Mouse (Mus musculus): ENCODE results near the gene Themis3.

Gene Themis3

DNA sequence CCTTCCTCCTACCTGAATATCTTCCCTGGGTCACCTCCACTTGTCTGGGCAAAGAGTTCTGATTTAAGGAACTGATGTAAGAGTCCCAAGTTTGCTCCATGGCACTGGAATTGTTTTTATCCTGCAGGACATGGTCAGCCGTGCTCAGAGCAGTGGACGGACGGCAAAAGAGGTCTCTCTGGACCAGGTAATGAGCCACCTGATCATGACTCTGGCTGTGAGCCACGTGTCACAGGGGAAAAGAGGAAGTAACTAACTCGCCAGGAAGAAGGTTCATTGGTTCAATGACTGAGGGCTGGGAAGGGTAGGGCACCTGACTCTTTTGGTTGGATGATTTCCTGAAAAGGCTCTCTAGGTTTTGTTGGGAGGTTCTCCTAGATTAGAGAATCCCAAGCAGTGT, at the start of gene Themis3:
Gene Themis3 (minus strand): TSS at position 187 of the 400 bp plus-strand sequence.
- DNase-seq, result no peak

DNA sequence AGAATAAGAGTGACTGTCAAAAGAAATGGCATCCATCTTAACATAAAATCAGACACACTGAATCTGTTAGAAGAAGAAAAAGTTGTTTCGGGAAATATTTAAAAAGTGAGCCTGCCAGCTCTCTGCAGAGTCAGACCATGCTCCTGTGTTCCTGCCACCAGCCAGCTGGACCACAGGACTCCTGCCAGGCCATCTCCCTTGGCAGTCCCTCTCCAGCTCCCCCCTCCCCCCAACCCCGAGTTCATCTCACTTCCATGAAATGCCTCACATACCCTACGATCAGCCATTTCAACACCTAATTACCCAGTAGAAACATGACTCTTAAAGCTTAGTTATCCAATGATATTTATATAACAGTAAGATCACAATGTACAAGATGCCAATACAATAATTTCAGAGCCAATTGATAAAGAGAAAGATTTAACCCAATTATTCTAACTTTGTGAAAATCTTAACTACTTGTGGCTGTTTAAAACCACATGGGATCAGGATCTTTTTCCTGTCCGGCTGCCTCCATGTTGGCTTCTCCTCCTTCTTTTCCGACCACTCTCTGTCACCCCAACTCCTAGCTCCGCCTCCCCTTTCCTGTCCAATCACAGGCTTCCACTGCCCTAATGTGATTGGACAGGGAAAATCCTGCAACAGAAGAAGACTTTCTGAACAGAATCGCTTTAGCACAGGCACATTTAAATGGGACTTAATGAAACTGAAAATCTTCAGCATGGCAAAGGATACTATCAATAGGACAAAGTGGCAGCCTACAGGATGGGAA, 43.7 kb upstream of the Themis3 start:
- no peak for DNase-seq

DNA sequence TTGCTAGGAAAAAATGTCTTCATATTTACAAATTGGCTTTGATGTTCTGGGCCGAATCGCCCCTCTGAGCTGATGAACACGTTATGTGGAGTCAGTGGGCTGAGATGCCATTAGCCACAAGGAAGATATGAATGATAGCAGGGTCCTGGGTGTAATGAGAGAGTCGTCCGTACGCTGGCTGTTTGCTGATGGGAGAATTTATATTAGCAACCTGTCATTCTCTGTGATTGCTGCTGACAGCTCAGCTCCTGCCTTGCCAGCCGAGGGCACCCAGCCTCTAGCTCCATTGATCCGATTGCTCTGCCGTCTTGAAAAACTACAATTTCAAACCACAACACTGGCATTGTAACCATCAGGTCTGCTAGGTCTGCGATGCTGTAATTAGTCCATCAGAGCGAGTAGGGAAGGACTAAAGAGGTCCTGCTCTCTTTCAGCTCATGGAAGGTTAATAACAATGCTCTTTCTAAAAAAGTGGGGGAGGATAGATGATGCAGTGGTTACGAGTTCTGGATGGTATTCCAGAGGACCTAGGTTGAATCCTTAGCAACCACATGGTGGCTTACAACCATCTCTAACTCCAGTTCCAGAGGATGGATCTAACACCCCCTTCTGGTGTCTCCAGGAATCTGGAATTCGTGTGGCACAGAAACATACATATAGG, 25.7 kb upstream of the Themis3 start:
- no peak for DNase-seq

DNA sequence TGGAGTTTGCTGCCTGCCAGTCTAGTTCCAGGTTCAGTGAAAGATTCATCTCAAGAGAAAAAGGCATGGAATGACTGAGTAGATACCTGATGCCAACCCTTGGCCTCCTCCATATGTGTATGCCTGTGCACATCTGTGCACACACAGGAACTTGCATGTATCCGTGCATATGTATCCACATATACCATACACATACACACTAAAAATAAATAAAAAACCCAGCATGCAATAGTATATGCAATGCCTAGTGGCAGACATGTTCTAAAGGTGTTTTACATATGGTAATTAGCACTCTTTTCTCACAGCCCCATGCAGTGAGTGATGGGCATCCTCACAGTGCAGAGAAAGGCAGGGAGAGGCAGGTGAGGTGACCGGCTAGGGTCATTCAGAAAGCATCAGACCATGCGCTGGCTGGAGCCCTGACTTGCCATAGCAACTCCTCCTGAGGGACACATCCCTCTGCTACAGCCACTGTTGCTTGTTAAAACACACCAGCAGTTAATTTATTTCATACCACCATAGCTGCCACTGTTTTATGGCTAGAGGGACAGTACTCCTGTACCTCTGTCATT, 24.9 kb upstream of the Themis3 start:
- no peak for DNase-seq

DNA sequence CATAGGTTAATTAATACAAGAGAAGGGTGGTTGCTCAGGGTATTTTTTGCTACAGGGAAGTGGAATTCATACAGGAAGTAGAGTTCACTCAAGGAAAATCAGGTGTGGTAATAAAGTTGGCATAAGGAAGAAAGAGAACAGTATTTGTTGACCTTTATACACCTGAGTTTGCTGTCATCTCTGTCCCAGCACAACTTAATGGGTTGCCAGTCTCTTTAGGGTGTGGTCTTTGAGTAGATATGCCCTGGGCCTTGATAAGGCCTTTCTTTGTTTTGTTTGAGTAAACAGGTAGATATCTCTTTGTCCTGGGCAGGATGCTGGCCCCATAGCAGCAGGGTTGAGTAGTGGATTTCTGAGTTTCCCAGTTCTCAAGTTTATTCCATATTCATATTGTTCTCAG, 15.6 kb upstream of the Themis3 start:
- no peak for DNase-seq

DNA sequence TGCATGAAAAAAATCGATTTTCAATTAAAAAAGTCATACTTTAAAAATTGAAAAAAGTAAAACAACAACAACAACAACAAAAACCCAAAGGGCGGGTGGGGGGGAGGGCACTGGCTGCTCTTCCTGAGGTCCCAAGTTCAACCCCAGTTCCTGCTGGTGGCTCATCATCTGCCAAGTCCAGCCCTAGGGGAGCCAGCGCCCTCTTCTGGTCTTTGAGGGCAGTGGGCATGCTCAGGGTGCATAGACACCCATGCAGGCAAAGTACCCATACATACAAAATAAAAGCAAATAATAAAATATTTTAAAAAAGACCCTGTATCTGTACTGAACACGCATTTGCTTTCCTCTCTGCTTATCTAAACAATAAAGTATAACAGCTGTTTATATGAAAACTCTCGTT, 10.5 kb upstream of the Themis3 start:
- no peak for DNase-seq

DNA sequence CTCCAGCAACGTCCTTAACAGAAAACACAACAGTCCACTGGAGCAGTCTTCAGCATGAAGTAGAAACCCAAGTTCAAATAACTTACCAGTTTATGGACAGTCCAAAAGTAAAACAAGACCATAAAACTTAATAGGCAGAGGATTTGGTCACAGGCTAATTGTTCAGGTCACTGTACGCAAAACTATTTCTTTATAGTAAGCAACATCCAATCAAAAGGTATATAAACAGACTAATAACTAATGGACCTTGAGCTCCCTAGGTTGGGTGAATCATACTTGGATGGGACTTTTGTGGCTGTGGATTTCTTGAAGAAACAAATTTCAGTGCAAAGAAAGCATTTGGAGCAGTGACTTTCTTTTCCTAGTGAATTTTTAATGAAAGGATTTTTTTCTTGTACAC, 6.8 kb upstream of the Themis3 start:
- no peak for DNase-seq

GRCm38 (mm10) chr17:66595867-66596266, 1.4 kb upstream of the Themis3 start:
- DNase-seq, result no peak

GRCm38 (mm10) chr17:66595256-66595655, 835 bp upstream of the Themis3 start:
- no peak for DNase-seq

GRCm38 (mm10) chr17:66590353-66591075, 3.9 kb downstream of the Themis3 start:
- DNase-seq, result peak; percentile 20

DNA sequence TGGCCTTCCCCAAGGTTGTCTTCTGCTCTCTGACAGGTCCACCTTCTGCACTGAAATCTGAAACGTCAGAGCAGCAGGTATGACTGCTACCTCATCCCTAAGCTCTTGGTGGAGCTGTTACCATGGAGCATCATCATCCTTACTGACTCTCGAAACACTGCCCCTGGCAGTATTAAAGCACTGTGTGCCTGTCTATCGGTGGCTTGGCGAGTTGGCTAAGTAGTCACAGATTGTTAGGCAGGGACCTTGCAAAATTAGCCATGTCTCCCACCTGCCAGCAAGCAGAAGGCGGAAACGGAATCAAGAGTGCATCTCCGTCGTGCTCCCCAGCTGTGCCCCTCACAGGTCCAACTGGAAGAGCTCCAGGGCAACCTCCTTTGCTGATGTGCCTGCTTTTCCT, 4.6 kb downstream of the Themis3 start:
- no peak for DNase-seq

DNA sequence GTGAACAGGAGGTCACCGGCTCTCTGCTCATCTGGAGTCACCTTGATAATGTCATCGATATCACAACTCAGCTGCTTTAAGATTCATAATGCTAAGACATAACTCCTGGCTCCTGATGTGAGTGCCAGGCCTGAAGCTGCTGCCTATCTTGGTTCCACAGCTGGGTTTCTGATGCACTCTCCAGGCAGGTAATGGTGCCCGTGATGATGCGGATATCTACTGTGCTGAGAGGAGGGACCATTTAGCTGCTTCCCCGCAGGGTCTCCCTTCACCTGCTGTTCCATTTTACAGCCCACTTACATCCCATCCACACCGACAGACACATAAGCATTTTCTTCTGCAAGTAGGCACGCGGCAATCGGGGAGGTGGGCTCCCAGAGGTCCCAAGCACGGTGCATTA, 7.7 kb downstream of the Themis3 start:
- no peak for DNase-seq

DNA sequence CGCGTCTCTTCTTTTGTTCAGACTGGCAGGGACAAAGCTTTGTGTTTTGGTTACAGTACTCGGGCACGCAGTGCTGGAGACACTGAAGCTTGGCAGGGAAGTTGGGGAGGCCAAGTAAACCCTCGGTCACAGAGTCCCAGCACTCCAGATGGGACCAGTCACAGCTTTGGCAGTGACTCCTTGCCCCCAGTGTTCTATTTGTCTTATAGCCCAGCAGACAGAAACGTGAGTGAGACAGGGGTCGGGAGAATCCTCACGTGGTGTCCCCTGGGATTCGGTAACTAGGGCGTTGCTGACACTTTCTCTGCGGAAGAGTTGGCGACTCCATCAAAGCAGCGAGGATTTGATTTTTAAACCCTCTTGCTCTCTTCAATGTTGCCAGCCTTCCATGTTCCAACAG, 8.3 kb downstream of the Themis3 start:
- DNase-seq, result no peak

DNA sequence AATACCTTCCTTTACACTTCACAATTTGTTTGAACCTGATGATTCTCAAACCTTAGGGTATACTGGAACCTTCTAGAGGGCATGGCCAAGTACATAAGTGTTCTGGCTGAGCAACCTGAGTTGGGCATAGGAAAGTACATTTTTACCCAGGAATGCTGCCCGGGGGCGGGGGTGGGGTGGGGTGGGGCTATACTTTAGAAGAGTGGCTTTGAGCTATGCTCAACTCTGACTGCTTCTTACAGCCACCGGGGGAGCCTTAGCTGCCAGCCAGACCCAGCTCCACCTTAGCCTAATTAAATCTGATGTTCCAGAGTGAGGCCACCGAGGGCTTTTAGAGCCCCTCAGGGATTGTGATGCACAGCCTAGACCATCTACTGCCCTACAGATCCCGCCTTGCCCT, 13.4 kb downstream of the Themis3 start:
- no peak for DNase-seq

- DNase-seq, result peak; percentile 67
These were observed 16.4 kb downstream of the Themis3 start for GRCm38 (mm10) chr17:66578007-66578406.

DNA sequence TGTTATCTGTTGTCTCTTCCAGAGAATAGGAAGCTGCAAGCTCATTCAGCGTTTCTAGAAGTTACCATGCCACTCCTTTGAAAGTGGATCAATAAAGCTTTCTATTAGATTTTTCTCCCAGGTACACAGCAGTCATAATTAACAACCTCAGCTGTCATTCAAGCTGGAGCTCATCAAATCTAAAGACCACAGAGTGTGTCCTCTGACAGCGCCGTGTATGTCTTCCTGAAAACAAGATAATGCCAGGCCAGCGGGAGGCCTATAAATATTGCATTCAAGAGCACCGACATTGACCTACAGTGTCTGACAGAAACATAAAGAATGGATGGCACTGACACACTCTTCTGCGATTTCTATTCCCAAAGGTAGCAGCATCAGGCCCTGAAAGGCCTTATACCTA, 16.9 kb downstream of the Themis3 start:
- DNase-seq, result no peak

- DNase-seq, result no peak
These were observed 21.8 kb downstream of the Themis3 start for GRCm38 (mm10) chr17:66572677-66573060.

DNA sequence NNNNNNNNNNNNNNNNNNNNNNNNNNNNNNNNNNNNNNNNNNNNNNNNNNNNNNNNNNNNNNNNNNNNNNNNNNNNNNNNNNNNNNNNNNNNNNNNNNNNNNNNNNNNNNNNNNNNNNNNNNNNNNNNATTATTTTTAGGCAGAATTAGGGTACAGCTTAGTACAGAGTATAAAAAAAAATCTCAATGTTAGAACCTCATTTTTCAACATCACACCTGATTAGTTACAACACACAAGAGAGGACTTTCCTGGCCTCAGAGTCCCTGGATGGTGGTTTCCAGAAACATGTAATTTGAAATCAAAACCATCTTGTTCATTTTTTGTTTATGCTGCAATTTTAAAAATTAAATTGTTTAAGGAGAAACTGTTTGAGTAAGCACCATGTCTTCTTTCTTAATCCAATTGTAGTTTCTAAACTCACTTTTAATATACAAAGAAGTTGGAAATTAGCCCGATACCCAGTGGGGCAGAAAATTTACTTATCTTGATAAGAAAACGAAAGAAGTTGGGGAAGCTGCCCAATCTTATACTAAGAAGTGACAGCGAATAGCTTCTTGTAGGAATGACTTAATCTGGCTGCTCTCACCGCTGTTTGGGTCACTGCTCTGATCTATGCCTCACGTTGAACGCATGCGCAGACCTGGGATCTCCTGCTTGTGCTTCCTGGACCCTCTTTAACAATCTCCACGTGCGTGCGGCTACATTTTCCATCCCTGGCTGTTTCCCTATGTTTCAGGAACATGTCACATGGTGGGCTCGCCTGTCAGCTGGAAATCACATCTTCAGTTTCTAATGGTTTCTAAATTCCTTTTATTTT, 22.4 kb downstream of the Themis3 start:
- no peak for DNase-seq

DNA sequence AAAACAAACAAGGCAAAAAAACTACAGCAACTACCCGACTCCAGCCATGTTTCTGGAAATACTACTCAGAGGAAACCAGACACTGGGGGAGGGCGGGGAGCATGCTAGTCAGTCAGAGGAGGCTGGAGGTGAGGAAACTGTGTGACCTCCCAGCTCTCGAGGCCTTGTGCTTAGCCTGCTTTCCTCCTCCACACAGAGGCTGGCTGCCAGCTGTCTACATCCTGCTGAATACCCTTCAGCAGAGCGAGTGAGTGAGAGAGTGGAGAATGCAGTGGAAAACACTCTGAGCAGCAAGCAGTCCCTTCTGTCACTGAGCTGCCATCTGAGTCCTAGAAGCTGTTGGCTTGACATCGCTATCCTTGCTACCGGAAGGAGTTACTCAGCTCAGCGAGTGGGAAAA, 30.2 kb downstream of the Themis3 start:
- DNase-seq, result peak; percentile 43

DNA sequence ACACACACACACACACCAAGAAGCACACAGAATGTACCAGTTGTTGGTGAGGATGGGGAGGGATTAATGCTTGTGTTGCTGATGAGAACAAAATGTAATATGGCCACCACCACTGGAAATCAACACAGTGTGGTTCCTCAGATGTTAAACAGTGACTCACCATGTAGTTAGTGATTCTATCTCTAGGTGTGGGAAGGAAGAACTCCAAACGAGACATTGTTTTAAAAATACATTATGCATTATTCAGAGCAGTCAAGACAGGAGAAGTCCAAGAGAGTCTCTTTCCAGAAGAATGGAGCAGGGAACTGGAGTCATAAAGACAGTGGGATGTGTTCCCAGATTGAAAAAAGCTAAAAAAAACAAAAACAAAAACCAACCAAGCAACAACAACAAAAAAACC, 30.9 kb downstream of the Themis3 start:
- DNase-seq, result no peak

DNA sequence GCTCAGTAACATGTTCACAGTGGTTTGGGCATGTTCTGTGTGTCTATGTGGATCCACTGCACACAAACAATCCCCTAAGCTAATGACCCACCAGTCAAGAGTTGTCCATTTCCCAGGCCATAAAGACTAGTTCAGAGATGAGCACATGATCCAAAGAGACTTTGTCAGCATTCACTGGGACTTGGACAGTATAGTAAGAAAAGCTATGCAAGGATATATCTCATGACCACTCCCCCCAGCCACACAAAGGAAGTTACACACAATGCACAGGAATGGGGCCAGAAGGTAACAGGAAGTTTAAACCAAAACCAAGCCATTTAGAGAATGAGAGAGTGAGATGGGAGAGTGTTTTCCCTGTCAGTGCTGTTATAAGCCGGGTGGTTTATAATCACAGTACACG, 33.0 kb downstream of the Themis3 start:
- DNase-seq, result no peak

GRCm38 (mm10) chr17:66558404-66559317, 35.8 kb downstream of the Themis3 start:
- DNase-seq, result no peak
